Mouse (Mus musculus): ENCODE data around the gene Olfr1361.

Gene Olfr1361

GRCm38 (mm10) chr13:21663286-21663685, at the start of gene Olfr1361:
TSS of gene Olfr1361 (minus strand) at chr13:21663386.
- no peak for DNase-seq

DNA sequence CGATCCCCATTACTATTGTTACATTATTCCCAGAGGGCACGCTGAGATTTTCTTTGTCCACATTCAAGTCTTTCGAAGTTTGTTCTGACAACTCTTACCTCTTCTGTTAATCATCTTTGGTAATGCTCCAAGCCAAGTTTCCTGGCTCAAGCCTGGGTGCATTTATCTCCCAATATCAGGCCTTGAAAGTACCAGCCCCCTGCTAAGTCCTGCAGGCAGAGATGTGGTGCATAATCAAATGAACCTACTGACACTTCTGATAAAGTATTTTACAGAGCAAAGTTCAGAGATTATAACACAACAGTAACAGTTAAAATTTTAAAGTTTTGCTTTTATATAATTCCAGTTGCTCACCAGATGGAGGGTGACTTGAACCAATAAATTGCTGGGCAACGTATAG, 48.5 kb upstream of the Olfr1361 start:
- DNase-seq: no peak

DNA sequence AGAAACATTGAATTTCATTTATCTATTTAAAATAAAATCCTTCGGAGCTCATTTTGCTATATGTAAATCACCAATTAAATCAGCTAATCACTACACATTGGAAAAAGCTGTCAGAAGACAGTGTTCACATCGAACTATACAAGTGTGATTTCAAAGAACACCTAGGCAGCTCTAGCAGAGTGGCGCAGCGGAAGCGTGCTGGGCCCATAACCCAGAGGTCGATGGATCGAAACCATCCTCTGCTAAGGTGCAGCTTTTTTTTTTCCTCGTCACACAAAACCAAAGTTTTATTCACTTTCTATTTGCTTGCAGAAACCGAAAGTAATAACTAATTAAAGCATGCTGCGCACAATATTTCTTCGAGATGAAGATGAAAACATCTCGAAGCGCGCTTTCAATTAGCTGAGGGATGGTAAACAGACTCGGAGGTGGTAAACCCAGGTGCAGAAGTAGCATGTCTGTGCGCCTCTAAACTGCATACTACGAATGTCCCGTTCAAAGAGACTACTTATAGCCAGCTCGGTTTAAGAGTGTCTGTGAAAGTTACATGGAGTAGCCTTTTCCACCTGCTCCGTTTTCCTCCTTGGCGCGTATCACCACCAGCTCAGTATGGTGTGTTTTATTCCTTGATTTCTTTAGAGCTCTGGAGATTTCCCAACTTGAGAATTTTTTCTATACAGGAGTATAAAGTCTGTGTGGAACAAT, 47.8 kb upstream of the Olfr1361 start:
- peak; percentile 78 for DNase-seq

DNA sequence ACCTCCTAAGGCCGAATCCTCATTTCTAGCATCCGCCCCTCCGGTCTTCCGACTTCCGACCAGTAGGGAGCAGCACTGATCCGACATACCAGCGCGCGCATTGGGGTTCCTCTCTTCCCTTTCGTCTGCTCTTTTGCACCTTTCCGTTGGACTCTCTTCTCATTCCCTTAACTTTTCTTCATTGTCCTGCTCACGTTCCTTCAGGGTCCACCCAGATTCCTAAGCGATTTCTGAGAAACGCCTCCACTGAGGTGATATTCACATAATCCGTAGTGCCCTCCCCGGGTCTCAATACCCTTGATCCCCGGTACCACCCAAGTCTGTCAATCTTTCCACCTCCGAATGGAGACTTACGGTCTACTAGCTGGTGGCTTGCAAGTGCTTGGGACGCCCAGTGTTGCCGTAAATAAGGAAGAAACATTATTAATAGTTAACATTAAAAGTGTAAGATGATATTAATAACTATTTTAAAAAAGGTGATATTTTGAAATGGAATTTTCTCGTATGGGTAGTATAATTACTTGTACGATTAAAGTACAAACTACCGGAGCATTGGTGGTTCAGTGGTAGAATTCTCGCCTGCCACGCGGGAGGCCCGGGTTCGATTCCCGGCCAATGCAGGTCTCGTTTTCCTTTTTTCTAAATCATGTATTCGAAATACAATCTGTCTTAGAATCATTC, 47.0 kb upstream of the Olfr1361 start:
- DNase-seq: peak; percentile 89

DNA sequence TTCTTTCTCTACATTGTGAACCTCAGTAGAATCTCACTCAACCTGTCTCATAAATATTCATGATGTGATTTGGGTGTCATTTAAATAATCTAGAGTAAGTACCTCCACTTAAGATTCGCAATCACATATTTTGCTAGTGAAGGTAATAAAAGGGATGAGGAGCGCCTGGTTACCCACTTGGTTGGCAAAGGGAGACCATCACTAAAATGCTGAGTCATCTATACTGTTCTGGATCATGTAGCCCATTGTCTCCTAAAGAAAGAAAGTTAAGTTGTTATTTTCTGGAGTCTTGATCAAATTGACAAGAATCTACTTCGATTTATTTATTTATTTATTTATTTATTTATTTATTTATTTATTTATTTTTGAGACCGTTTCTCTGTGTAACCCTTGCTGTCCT, 43.5 kb upstream of the Olfr1361 start:
- no peak for DNase-seq

- no peak for DNase-seq
These were observed 34.6 kb upstream of the Olfr1361 start, which contains the start of gene Olfr1359 for GRCm38 (mm10) chr13:21697811-21698210. TSS of gene Olfr1359 (plus strand) at chr13:21698111.

GRCm38 (mm10) chr13:21677305-21677704, 14.1 kb upstream of the Olfr1361 start, which contains the start of gene Olfr1360:
TSS of gene Olfr1360 (minus strand) at chr13:21677405.
- DNase-seq: no peak

DNA sequence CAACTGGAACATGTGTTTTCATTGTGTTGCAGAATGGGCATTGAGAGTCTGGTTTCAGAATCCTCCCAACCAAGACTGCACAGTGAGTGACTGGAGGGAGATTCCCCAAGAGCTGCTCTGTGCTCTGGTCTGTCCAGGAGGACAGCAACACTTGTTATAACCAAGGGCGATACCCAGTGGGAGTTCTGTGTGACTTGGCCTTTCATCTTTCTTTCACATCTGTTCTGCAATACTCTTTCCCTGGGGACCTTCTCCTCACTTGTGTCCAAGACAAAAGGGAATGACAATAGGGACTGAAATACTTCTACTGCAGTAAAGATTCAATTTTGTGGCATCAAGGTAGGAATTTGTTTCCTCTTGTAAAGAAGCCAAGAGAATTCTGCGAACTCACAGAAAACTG, 20.8 kb downstream of the Olfr1361 start, which contains the start of gene Olfr11:
Gene Olfr11, minus strand, starts transcription at position 101 of the 400 bp plus-strand sequence.
- no peak for DNase-seq

GRCm38 (mm10) chr13:21613922-21614321, 49.3 kb downstream of the Olfr1361 start, which contains the start of gene Olfr1362:
TSS of gene Olfr1362 (minus strand) at chr13:21614022.
- no peak for DNase-seq
